Mouse (Mus musculus): ENCODE results near the gene Castor2. TPM values are rescaled to one million over a fixed set of nuclear protein-coding genes. Genes with fewer than 3 reads are reported as not detected.

Gene Castor2
- polyA plus RNA-seq, 1 experiment from 2014 or later: 4.5 TPM

DNA sequence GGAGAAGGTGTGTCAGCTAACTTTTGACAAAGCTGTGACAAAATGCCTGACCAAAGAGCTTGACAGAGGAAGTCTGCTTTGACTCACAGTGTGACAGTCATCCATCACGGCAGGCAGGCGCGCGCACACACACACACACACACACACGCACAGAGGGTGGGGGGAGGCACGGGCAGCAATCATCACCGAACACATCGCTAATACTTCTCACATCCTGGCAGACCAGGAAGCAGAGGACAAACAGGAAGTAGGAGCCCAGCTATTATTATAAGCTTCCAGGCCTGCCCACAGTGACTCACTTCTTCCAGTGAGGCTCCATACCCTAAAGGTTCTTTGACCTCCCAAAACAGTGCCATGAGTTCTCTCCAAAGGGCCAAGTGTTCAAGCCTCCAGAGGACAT, 6.3 kb downstream of the Castor2 start:
- no peak overlapping the region for H3K27ac ChIP-seq
- no peaks in the 10 kb centered on the region for H3K9me3 ChIP-seq
- H3K27me3 ChIP-seq (replicated peaks): no peaks in the 10 kb centered on the region
- no peak overlapping the region for H3K9ac ChIP-seq
- no peak overlapping the region for H3K4me3 ChIP-seq (replicated peaks)
- peaks cover 11% of the 10 kb centered on the region; the same call in 1 of the 2 replicates for H3K4me1 ChIP-seq
- ATAC-seq (ENCODE audit: insufficient read depth, low FRiP score, low read depth): no peak
- no peaks in the 10 kb centered on the region for H3K36me3 ChIP-seq
- 79% methylated on average over 8 of the region's 8 CpGs for WGBS
- H3K4me2 ChIP-seq: no peak overlapping the region

DNA sequence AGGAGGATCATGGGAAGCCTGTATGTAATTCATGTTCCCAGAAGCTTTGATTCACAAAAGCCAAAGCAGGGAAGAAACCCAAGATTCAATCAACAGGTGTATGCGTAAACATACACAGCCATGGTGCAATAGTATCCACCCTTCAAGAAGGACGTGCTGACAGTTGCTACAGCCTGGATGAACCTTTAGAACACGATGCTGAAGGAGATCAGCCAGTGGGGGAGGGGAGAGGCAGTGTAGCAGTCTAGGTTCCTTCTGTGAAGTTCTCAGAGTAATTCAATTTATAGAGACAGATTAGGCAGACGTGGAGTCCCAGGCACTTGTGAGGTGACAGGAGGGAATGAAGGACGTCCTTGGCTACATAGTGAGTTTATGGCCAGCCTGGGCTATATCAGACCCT, 15.5 kb downstream of the Castor2 start:
- 79% methylated on average over 5 of the region's 5 CpGs for WGBS
- Histone ChIP-seq H3K27me3 (replicated peaks) (no peaks in the 10 kb centered on the region), H3K9me3 (no peaks in the 10 kb centered on the region)

DNA sequence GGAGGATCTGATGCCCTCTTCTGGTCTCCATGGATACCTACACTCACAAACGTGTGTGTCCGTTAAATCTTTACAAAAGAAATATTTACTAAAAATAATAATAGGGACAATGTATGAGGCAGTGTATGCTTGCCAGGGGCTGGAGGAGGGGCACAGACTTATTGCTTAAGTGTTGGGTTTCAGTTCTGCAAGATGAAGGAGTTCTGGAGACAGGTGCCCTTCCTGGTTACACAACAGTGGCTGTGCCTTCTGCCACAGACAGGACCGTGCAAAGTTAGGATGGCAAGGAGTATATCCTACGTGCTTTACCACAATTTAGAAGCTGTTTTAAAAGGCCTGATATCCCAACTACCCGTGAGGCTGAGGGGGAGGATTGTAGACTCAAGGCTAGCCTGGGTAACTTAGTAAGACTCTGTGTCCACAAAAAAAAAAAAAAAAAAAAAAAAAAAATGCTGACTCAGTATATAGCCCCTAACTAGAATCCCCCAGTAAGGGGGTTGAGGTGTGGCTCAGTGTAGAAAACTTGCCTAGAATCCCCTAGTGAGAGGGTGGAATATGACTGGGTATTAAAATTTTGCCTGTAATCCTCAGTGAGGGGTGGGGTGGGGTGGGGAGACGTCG, 16.2 kb downstream of the Castor2 start:
- Histone ChIP-seq H3K36me3 (0 out of 2 replicates have a peak, but pooled peaks cover 3% of the 10 kb centered on the region), H3K27ac (no peak overlapping the region), H3K4me1 (peaks cover 5% of the 10 kb centered on the region; the same call in 1 of the 2 replicates), H3K9me3 (no peaks in the 10 kb centered on the region), H3K4me2 (no peak overlapping the region), H3K4me3 (replicated peaks) (no peak overlapping the region), H3K9ac (no peak overlapping the region), H3K27me3 (replicated peaks) (no peaks in the 10 kb centered on the region)
- 87% methylated on average over 7 of the region's 7 CpGs for WGBS
- no peak for ATAC-seq (ENCODE audit: insufficient read depth, low FRiP score, low read depth)

More for the DNA sequence above, 15.5 kb downstream of the Castor2 start:
- H3K4me1 ChIP-seq: peaks cover 5% of the 10 kb centered on the region; the same call in 1 of the 2 replicates
- H3K4me2 ChIP-seq: no peak overlapping the region
- ATAC-seq (ENCODE audit: insufficient read depth, low FRiP score, low read depth): no peak
- H3K27ac ChIP-seq: no peak overlapping the region
- no peak overlapping the region for H3K4me3 ChIP-seq (replicated peaks)
- H3K9ac ChIP-seq: no peak overlapping the region
- 0 out of 2 replicates have a peak, but pooled peaks cover 3% of the 10 kb centered on the region for H3K36me3 ChIP-seq

DNA sequence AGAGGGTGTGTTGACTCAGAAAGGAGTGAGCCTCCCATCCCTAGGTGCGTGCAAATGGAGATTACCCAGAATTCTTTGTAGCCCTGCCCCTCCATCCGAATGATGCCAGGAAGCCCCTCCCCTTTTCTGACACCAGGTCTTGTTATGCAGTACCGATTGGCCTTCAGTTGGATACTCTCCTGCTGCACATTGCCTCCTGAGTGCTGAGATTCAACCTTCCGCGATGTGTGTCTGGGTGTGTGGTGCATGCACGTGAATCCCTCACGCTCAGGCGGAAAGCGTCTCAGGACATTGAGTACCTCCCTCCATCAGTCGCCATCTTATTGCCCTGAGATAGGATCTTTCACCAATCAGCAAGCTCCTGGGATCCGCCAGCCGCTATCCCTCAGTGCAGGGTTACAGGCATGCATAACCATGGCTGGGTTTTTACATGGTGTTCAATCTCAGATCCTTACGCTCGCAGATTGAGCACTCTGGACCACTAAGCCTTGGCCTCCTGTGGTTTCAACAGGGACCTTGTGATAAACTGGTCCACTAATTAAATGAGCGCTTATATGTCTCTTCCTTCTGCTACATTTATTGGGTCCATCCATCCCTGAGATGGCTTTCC, 19.4 kb downstream of the Castor2 start:
- Histone ChIP-seq H3K4me1 (peaks cover 5% of the 10 kb centered on the region; the same call in 1 of the 2 replicates), H3K27me3 (replicated peaks) (no peaks in the 10 kb centered on the region), H3K36me3 (0 out of 2 replicates have a peak, but pooled peaks cover 3% of the 10 kb centered on the region), H3K4me2 (no peak overlapping the region), H3K9ac (no peak overlapping the region), H3K4me3 (replicated peaks) (no peak overlapping the region), H3K27ac (no peak overlapping the region), H3K9me3 (no peaks in the 10 kb centered on the region)
- ATAC-seq (ENCODE audit: insufficient read depth, low FRiP score, low read depth): no peak
- 86% methylated on average over 15 of the region's 15 CpGs for WGBS

DNA sequence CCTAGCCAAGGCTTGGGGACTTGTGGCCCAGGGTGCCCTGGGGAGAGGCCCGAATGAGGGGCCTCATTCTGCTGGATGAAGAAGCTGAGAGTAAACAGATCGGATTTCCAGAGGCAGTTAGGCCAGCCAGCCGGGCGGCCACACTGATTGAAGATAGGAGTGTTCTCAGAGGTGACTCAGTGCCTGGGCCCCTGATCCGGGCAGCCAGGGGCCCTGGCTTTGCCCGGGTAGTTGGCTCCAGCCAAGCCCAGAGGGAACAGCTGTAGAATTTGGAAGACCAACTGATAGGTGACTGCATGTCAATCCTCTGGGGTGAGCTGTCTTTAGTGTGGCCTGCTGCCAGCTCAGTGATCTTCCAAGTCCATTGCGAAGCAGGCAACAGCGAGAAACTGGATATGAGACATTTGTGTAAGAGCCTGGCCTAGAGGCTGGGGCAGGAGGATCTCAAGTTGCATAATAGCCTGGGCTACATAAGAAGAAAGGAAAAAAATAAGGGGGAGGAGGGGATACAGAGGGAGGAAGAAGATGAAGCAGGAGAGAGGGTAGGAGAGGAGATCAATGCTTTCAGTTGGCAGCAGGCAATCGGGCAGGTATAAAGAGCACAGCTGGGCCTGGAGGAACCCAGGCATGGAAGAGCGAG, 20.1 kb downstream of the Castor2 start:
- H3K36me3 ChIP-seq: 0 out of 2 replicates have a peak, but pooled peaks cover 3% of the 10 kb centered on the region
- peak; percentile 58 for ATAC-seq (ENCODE audit: insufficient read depth, low FRiP score, low read depth)
- H3K4me3 ChIP-seq (replicated peaks): no peak overlapping the region
- 44% methylated on average over 10 of the region's 10 CpGs for WGBS
- no peak overlapping the region for H3K9ac ChIP-seq
- no peaks in the 10 kb centered on the region for H3K9me3 ChIP-seq
- no peaks in the 10 kb centered on the region for H3K27me3 ChIP-seq (replicated peaks)
- peaks cover 5% of the 10 kb centered on the region; the same call in 1 of the 2 replicates for H3K4me1 ChIP-seq
- H3K27ac ChIP-seq: no peak overlapping the region
- H3K4me2 ChIP-seq: no peak overlapping the region

DNA sequence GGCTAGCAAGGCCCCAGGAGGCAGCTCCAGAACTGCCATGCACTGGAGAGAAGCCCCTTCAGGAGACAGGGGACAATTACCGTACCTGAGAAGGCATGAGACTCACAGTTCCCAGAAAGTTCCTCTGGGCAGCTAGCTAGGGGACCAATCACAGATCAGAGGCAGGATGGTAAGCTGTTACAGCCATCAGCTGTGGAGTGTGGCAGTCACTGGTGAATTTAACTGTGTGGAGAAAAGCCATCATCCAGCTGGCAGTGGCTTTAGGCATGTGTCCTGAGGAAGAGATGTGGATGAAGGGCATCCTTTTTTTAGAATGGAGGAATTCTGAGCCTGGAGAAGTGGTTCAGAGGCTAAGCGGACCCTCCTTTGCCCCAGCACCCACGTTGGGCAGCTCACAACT, 20.6 kb downstream of the Castor2 start:
- Histone ChIP-seq H3K27me3 (replicated peaks) (no peaks in the 10 kb centered on the region), H3K9me3 (no peaks in the 10 kb centered on the region), H3K4me3 (replicated peaks) (no peak overlapping the region), H3K9ac (no peak overlapping the region), H3K4me1 (peaks cover 5% of the 10 kb centered on the region; the same call in 1 of the 2 replicates), H3K27ac (no peak overlapping the region), H3K4me2 (no peak overlapping the region), H3K36me3 (0 out of 2 replicates have a peak, but pooled peaks cover 3% of the 10 kb centered on the region)
- 86% methylated on average over 3 of the region's 3 CpGs for WGBS
- no peak for ATAC-seq (ENCODE audit: insufficient read depth, low FRiP score, low read depth)

DNA sequence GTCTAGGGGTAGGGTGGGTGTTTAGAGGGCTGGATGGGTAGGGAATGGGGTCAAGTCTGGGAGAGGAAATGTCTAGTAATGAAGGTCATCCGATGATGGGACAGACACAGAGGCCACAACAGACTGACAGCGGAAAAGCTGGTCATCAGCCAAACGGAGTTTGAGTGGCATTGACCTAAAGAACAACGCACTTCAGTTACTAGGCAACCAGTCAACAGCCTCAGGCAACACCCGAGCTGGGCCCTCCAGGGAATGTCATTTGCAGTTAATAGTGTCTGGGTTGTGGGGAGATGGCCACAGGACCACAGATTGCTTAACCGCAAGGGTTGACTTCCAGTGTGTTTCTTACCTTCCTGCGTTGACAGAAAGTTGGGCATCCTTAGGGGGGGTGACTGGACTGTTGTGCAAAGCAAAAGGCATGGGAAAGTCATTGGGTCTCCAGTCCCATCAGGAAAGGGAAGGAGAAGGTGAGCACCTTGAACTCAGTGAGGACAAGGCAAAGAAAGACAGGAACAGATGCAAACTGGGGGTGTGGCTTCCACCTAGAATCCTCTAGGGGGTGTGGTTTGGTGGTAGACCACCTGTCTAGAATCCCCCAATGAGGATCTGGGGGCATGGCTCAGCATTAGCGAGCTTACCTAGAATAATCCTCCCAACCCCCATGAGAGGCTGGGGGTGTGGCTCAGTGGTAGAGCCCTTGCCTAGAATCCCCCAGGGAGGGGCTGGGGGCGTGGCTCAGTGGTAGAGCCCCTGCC, 21.8 kb downstream of the Castor2 start:
- ATAC-seq (ENCODE audit: insufficient read depth, low FRiP score, low read depth): no peak; the same call in 1 of the 2 replicates

DNA sequence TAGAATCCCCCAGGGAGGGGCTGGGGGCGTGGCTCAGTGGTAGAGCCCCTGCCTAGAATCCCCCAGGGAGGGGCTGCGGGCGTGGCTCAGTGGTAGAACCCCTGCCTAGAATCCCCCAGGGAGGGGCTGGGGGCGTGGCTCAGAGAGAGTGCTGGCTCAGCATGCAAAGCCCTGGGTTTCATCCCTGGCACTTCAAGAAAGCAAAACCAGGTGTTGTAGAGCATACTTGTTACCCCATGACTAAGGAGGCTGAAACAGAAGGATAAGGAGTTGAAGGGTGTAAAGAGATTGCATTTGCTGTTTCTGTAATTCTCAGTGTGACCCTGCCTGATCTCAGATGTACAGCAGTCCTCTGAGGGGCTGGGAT, 22.4 kb downstream of the Castor2 start:
- Histone ChIP-seq H3K36me3 (peaks cover 6% of the 10 kb centered on the region; the same call in 1 of the 2 replicates), H3K4me2 (no peak overlapping the region), H3K4me1 (peaks cover 5% of the 10 kb centered on the region; the same call in 1 of the 2 replicates), H3K9ac (no peak overlapping the region), H3K27me3 (replicated peaks) (no peaks in the 10 kb centered on the region), H3K27ac (no peak overlapping the region), H3K4me3 (replicated peaks) (no peak overlapping the region), H3K9me3 (no peaks in the 10 kb centered on the region)
- no peak for ATAC-seq (ENCODE audit: insufficient read depth, low FRiP score, low read depth)
- 83% methylated on average over 4 of the region's 4 CpGs for WGBS

More for the DNA sequence above, 21.8 kb downstream of the Castor2 start:
- Histone ChIP-seq H3K4me1 (peaks cover 5% of the 10 kb centered on the region; the same call in 1 of the 2 replicates), H3K9me3 (no peaks in the 10 kb centered on the region), H3K4me3 (replicated peaks) (no peak overlapping the region), H3K36me3 (0 out of 2 replicates have a peak, but pooled peaks cover 3% of the 10 kb centered on the region), H3K27ac (no peak overlapping the region), H3K9ac (no peak overlapping the region), H3K27me3 (replicated peaks) (no peaks in the 10 kb centered on the region), H3K4me2 (no peak overlapping the region)
- 60% methylated on average over 9 of the region's 9 CpGs for WGBS

DNA sequence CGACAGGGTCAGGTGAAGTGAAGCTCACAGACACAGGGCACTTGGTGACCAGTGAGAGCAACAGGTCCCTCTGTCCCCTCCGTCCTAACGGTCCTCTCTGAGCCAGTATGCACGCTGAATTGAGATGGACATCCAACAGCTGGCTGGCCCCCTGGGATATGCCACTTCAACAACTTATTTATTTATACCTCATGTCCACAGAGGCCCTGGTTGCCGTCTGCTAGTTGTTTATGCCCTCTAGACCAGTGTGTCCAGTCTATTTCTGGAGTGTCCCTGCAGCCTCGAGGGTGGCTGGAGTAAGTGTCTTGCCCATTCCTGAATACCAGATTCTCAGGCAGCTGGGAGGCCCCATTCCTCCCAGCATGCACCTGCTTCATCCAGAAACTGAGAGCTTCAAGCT, 24.3 kb downstream of the Castor2 start:
- WGBS: 62% methylated on average over 6 of the region's 6 CpGs

DNA sequence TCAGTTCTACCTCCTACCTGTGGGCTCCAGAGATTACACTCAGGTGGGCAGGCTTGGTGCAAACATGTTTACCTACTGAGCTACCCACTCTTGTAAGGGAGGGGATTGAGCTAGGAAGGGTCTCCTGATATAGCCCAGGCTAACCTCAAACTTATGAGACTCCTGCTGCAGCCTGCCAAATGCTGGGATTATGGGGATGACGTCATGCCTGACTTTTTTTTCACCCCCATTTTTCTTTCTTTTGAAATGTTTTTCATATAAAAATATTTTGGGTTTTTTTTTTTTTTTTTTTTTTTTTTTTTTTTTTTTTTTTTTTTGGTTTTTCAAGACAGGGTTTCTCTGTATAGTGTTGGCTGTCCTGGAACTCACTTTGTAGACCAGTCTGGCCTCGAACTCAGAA, 26.7 kb downstream of the Castor2 start:
- H3K4me1 ChIP-seq: no peaks in the 10 kb centered on the region
- H3K27ac ChIP-seq: no peak overlapping the region
- H3K4me2 ChIP-seq: no peak overlapping the region
- 77% methylated on average over 2 of the region's 2 CpGs for WGBS
- no peak overlapping the region for H3K4me3 ChIP-seq (replicated peaks)
- peaks cover 3% of the 10 kb centered on the region; the same call in 1 of the 2 replicates for H3K36me3 ChIP-seq
- no peak for ATAC-seq (ENCODE audit: insufficient read depth, low FRiP score, low read depth)
- H3K9ac ChIP-seq: no peak overlapping the region
- no peaks in the 10 kb centered on the region for H3K9me3 ChIP-seq
- no peaks in the 10 kb centered on the region for H3K27me3 ChIP-seq (replicated peaks)

More for the DNA sequence above, 24.3 kb downstream of the Castor2 start:
- H3K9ac ChIP-seq: no peak overlapping the region
- no peak overlapping the region for H3K4me3 ChIP-seq (replicated peaks)
- H3K27ac ChIP-seq: no peak overlapping the region
- H3K36me3 ChIP-seq: peaks cover 3% of the 10 kb centered on the region; the same call in 1 of the 2 replicates
- H3K27me3 ChIP-seq (replicated peaks): no peaks in the 10 kb centered on the region
- H3K9me3 ChIP-seq: no peaks in the 10 kb centered on the region
- no peak for ATAC-seq (ENCODE audit: insufficient read depth, low FRiP score, low read depth)
- no peak overlapping the region for H3K4me2 ChIP-seq
- H3K4me1 ChIP-seq: peaks cover 5% of the 10 kb centered on the region; the same call in 1 of the 2 replicates

DNA sequence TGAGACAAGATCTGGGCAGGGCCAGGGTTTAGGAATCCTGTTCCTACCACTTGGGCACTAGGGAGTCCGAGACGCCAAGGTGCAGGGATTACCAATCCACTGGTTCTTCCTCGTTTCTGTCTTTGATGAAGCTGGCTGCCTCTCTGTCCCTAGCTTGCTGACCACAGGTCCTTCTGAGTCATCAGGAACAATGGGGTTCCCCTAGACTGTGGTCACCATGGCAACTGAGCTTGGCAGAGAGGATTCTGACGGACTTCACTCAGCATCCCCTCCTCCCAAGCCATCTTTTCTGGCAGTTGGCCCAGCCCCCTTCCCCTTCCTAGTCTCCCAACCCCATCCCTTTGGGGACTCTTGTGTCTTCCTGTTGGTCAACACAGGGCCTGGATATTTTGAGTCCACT, 32.1 kb downstream of the Castor2 start:
- no peak overlapping the region for H3K9ac ChIP-seq
- H3K36me3 ChIP-seq: peaks cover 2% of the 10 kb centered on the region; the same call in 1 of the 2 replicates
- no peaks in the 10 kb centered on the region for H3K9me3 ChIP-seq
- no peak for ATAC-seq (ENCODE audit: insufficient read depth, low FRiP score, low read depth)
- no peaks in the 10 kb centered on the region for H3K4me1 ChIP-seq
- WGBS: 54% methylated on average over 4 of the region's 4 CpGs
- H3K4me3 ChIP-seq (replicated peaks): no peak overlapping the region
- H3K27me3 ChIP-seq (replicated peaks): no peaks in the 10 kb centered on the region
- H3K27ac ChIP-seq: no peak overlapping the region
- H3K4me2 ChIP-seq: no peak overlapping the region
